Mouse (Mus musculus) embryonic facial prominence, embryonic 15.5 days (tissue): Measurements from ENCODE around the gene Atp5j2. TPM values are rescaled to one million over a fixed set of nuclear protein-coding genes. Genes with fewer than 3 reads are reported as not detected.

Experiments used
- ATAC-seq: fragments of 200-750 bp; cut with Nextera tagmentation; 2 replicates; pipeline ENCODE4 v1.8.0; 2017; ENCODE audit warnings: low read depth, moderate TSS enrichment; ENCODE audit not compliant: insufficient number of reproducible peaks, low FRiP score, low TSS enrichment
- H3K27ac ChIP-seq: fragments of 300-500 bp; sonication (generic); replicated peaks from 2 replicates; pipeline ENCODE4 v1.5.1; 2015; ENCODE audit warnings: mild to moderate bottlenecking, inconsistent platforms
- H3K27me3 ChIP-seq: fragments of 300-500 bp; sonication (generic); 2 replicates; pipeline ENCODE4 v1.6.1; 2015; ENCODE audit warnings: inconsistent platforms
- H3K36me3 ChIP-seq: fragments of 300-500 bp; sonication (generic); 2 replicates; pipeline ENCODE4 v1.6.1; 2015; ENCODE audit warnings: mild to moderate bottlenecking, inconsistent platforms
- H3K4me1 ChIP-seq: fragments of 300-500 bp; sonication (generic); 2 replicates; pipeline ENCODE4 v1.6.1; 2015; ENCODE audit warnings: inconsistent platforms
- H3K4me2 ChIP-seq: fragments of 300-500 bp; sonication (generic); replicated peaks from 2 replicates; pipeline ENCODE4 v1.6.1; 2015; ENCODE audit warnings: mild to moderate bottlenecking, inconsistent platforms
- H3K4me3 ChIP-seq: fragments of 300-500 bp; sonication (generic); replicated peaks from 2 replicates; pipeline ENCODE4 v1.5.1; 2015; ENCODE audit warnings: mild to moderate bottlenecking, inconsistent platforms
- H3K9ac ChIP-seq: fragments of 300-500 bp; sonication (generic); 2 replicates; pipeline ENCODE4 v1.6.1; 2015; ENCODE audit warnings: inconsistent platforms
- H3K9me3 ChIP-seq: fragments of 300-500 bp; sonication (generic); replicated peaks from 2 replicates; pipeline ENCODE4 v1.6.1; 2016; ENCODE audit warnings: inconsistent platforms
- WGBS: fragments of 180-500 bp; shearing (Covaris S2); methylation state at CpG from one replicate; pipeline ENCODE4 v1.1.7; 2015; 5-methylcytosine and 5-hydroxymethylcytosine counted together
- polyA plus RNA-seq: library from polyadenylated mRNA; unstranded; fragments of >200 nt; fragmentation: Nextera tagmentation; extraction: Ambion mirVana; gene quantifications from 2 replicates; pipeline ENCODE4 v1.2.1, GENCODE M21; 2015

The Atp5j2 gene
- polyA plus RNA-seq, 1 experiment from 2014 or later, result 616 TPM

DNA sequence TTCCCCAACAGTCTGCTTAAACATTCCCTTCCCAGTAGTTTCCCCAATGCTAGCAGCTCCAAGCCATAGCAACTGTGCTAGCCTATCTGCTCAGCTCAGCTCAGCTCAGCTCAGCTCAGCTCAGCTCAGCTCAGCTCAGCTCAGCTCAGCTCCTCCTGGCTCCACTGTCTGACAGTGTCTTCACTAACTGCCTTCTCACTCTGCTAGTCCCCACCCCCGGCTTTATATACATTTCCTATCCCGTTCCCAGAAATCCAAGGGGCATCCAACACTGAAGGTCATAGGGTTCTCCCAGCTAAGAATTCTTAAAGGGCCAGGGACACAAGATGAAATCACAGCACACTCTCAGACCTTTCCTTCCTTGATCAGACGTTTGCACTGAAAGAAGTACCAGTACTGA, 27.2 kb downstream of the Atp5j2 start:
- no peak overlapping the region for H3K4me3 ChIP-seq
- no peak overlapping the region for H3K9ac ChIP-seq
- no peak overlapping the region for H3K27ac ChIP-seq
- H3K4me2 ChIP-seq, result no peak overlapping the region
- no peak for ATAC-seq
- no peaks in the 10 kb centered on the region for H3K27me3 ChIP-seq
- peaks cover 42% of the 10 kb centered on the region for H3K36me3 ChIP-seq
- 58% methylated on average over 3 of the region's 3 CpGs for WGBS
- peaks cover 30% of the 10 kb centered on the region for H3K4me1 ChIP-seq
- H3K9me3 ChIP-seq, result no peaks in the 10 kb centered on the region

DNA sequence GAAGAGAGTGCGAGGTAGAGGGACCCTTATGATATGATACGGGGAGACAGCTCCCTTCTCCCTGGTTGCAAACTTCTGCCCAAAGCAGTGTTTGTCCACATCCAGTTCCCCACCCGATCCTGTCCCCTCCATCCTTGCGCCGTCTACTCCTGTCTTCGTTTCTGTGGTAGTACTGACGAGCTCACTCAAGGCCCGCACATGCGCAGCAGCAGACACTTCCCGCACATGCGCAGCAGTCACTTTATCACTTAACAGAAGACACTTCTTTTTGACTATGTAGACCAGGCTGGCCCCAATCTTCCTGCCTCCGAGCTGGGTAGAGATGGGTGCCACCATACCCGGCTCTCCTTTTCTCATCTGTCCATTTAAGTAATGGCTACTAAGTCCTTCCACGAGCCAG, 30.5 kb downstream of the Atp5j2 start:
- WGBS, result 94% methylated on average over 14 of the region's 14 CpGs
- no peaks in the 10 kb centered on the region for H3K27me3 ChIP-seq
- H3K36me3 ChIP-seq, result peaks cover 69% of the 10 kb centered on the region
- no peak overlapping the region for H3K9ac ChIP-seq
- H3K27ac ChIP-seq, result no peak overlapping the region
- no peaks in the 10 kb centered on the region for H3K9me3 ChIP-seq
- no peak overlapping the region for H3K4me3 ChIP-seq
- H3K4me1 ChIP-seq, result peaks cover 17% of the 10 kb centered on the region
- no peak overlapping the region for H3K4me2 ChIP-seq
- ATAC-seq, result no peak

DNA sequence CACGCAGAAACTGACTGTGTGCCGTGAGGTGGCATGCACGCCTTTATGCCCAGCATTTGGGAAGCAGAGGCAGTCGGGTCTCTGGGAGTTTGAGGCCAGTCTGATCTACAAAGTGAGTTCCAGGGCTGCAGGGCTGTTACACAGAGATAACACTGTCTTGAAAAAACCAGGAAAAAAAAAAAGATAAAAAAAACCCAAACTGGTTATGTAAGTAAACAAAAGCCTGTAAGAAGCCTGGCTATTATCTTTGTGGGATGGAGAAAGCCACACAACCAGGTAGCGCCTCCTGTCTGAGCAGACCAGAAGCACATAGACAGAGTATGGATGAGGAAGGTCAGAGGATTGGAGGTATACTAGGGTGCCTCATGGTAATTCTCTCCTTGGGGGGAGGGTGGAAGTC, 39.2 kb downstream of the Atp5j2 start:
- H3K36me3 ChIP-seq, result peaks cover 88% of the 10 kb centered on the region
- no peak overlapping the region for H3K4me3 ChIP-seq
- ATAC-seq, result no peak
- no peak overlapping the region for H3K9ac ChIP-seq
- no peaks in the 10 kb centered on the region for H3K9me3 ChIP-seq
- H3K4me2 ChIP-seq, result no peak overlapping the region
- H3K27me3 ChIP-seq, result no peaks in the 10 kb centered on the region
- no peak overlapping the region for H3K27ac ChIP-seq
- 95% methylated on average over 5 of the region's 5 CpGs for WGBS
- H3K4me1 ChIP-seq, result no peaks in the 10 kb centered on the region

DNA sequence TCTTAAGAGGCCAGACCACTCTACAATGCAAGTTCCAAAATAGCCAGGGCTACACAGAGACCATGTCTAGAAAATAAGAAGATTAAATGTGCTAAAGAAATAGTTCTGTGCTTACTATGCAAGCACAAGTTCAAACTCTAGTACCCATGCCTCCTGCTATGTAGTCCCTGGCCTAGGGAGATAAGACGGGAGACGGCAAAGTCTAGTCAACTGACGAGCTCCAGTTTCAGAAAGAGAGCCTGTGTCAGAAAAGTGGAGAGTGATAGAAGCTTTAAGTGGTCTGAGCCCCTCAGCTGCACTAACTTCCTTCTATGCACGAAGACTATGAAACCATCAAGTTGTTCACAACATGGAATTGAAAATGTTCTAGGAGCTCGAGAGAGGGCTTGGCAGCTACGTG, 42.6 kb downstream of the Atp5j2 start:
- H3K27ac ChIP-seq, result no peak overlapping the region
- WGBS, result 88% methylated on average over 6 of the region's 6 CpGs
- H3K36me3 ChIP-seq, result peaks cover 97% of the 10 kb centered on the region
- no peak overlapping the region for H3K9ac ChIP-seq
- ATAC-seq, result no peak
- H3K4me2 ChIP-seq, result no peak overlapping the region
- H3K4me1 ChIP-seq, result no peaks in the 10 kb centered on the region
- no peaks in the 10 kb centered on the region for H3K27me3 ChIP-seq
- H3K4me3 ChIP-seq, result no peak overlapping the region
- no peaks in the 10 kb centered on the region for H3K9me3 ChIP-seq

DNA sequence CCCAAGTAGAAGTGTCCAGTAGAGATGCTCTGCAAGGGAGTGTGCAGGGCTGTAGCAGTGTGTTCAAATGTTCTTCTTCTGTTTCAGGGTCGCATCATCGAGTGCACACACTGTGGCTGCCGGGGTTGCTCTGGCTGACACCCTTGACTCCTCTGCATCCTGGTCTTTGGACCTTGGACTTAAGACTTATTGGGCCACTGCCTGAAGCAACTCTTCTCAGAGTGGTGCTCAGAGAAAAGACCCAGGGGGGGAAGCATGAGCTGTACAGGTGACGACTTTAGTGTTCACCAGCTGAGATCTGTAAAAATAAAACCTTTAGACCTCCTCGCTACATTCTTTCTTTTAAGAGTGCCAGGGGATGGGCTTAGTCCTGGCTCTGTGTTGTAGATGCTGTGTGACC, 44.1 kb downstream of the Atp5j2 start:
- Histone ChIP-seq H3K27me3 (no peaks in the 10 kb centered on the region), H3K4me1 (no peaks in the 10 kb centered on the region), H3K9ac (no peak overlapping the region), H3K27ac (no peak overlapping the region), H3K9me3 (no peaks in the 10 kb centered on the region), H3K4me3 (no peak overlapping the region), H3K4me2 (no peak overlapping the region), H3K36me3 (peaks cover 97% of the 10 kb centered on the region)
- WGBS, result 90% methylated on average over 5 of the region's 5 CpGs
- ATAC-seq, result no peak

DNA sequence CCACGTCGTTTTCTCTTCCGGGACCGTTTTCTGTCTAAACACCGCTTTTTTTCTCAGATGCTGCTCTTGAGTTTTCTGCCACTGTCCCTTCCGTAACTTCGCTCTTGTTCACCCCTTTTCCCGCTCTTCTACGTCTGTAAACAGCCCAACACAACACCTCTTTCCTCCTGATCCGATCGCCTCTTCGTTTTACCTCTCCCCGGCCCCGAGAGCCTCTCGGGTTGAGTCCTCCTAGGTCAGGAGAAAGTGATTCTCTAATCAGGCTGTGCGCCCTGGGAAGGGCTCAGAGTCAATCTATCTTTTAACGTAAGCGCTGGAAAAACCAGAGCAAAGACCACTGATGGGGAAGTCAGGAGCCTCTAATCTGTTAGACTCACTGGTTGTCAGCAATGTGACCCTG, 51.3 kb downstream of the Atp5j2 start:
- H3K4me3 ChIP-seq, result peak overlapping the region; percentile 97
- no peak for ATAC-seq
- H3K9me3 ChIP-seq, result no peaks in the 10 kb centered on the region
- peak overlapping the region; percentile 75 for H3K4me2 ChIP-seq
- H3K9ac ChIP-seq, result peak overlapping the region; percentile 90
- H3K27ac ChIP-seq, result peak overlapping the region; percentile 96
- H3K27me3 ChIP-seq, result no peaks in the 10 kb centered on the region
- 1% methylated on average over 18 of the region's 18 CpGs for WGBS
- H3K36me3 ChIP-seq, result peaks cover 59% of the 10 kb centered on the region
- peaks cover 24% of the 10 kb centered on the region for H3K4me1 ChIP-seq

DNA sequence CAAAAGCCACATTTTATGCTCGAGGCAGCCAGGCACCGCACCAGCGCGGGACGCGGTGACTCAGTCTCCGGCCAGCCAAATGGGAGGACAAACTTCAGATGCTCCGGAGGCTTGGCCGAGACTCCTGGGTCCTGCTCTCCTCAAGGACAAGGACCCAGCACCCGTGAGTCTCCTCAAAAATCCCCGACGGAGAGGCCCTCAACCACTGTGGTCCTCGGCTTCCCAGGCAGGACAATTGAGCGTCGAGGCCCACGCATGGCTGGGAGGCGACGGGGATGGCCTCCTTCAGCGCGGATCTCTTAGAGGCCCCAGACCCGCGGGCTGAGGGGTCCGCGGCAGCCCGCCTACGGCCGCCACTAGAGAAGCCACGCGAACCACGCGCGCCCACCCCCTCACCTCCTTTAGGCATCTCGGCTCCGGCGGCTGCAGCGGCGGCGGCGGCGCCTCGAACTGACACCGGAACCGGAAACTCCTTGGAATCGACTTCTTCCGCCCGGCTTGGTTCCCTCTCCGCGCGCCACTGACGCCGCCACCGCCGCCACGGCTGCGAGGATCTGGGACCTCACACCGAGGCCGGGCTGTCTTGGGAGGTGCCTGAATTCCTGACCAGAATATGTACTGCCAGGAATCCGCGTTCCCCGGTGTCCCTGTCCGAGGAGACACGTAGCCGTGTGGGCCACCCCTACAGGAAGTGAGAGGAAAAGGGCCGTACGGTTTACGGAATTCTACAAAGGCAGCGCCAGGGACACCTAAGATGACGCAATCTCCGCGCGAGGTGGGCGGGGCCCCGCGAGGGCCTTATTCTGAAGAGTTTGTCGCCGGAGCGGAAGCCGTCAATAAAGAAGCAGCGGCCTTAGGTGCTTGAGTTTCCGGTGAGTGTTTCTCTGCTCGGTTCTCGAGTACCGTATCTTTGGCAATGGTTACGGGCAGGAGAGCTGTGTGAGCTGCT, 52.0 kb downstream of the Atp5j2 start, which contains the start of the genes Pdap1 and Bud31:
Pdap1 (minus strand) TSS at position 668 of the 949 bp plus-strand sequence.
Bud31 (plus strand) TSS at position 792 of the 949 bp plus-strand sequence.
- no peaks in the 10 kb centered on the region for H3K27me3 ChIP-seq
- H3K4me3 ChIP-seq, result peak within 1 kb of the TSS; percentile 97
- H3K36me3 ChIP-seq, result peaks cover 57% of the 10 kb centered on the region
- peak within 1 kb of the TSS; percentile 75 for H3K4me2 ChIP-seq
- WGBS, result under 1% methylated on average over 84 of the region's 84 CpGs
- peak; percentile 93 for ATAC-seq
- H3K9me3 ChIP-seq, result no peaks in the 10 kb centered on the region
- peak within 1 kb of the TSS; percentile 90 for H3K9ac ChIP-seq
- peak within 1 kb of the TSS; percentile 96 for H3K27ac ChIP-seq
- H3K4me1 ChIP-seq, result peaks cover 24% of the 10 kb centered on the region

DNA sequence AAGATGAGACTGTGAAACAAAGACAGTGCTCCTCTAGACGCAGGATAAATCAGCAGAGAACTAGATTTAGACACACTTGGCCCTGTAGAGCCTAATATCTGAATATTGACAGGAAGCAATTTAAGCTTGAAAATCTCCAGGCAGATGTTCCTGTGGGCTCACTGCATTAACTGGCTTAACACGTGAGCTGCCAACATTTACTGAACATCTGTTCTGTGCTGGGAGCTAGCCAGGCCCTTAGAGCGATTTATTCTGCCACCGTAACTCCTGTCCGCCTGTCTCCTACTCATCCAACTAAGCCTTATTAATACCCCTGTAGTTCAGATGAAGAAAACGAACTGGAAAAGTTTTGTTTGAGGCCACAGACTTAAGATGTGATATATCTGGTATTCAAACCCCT, 53.0 kb downstream of the Atp5j2 start:
- peak overlapping the region; percentile 96 for H3K27ac ChIP-seq
- WGBS, result 5% methylated on average over 6 of the region's 6 CpGs
- H3K36me3 ChIP-seq, result peaks cover 58% of the 10 kb centered on the region

More for the DNA sequence above, 53.0 kb downstream of the Atp5j2 start:
- peak overlapping the region; percentile 97 for H3K4me3 ChIP-seq
- H3K4me1 ChIP-seq, result peaks cover 24% of the 10 kb centered on the region
- peak overlapping the region; percentile 90 for H3K9ac ChIP-seq
- no peaks in the 10 kb centered on the region for H3K9me3 ChIP-seq
- no peak for ATAC-seq
- peak overlapping the region; percentile 75 for H3K4me2 ChIP-seq
- no peaks in the 10 kb centered on the region for H3K27me3 ChIP-seq

Other genes with a start within 250 kb of the Atp5j2 start
- gene Smurf1, start 226.2 kb downstream of the Atp5j2 start, polyA plus RNA-seq, result 18.5 and 19.3 TPM in 2 replicates
- gene Gm4871, start 159.3 kb downstream of the Atp5j2 start, polyA plus RNA-seq, result not detected in 2 replicates
- 0.14 and 0.15 TPM in 2 replicates for gene 1700018F24Rik, start 149.1 kb downstream of the Atp5j2 start, polyA plus RNA-seq
- gene Arpc1a, start 108.2 kb downstream of the Atp5j2 start, polyA plus RNA-seq, result 143 and 147 TPM in 2 replicates
- gene Kpna7, start 108.0 kb downstream of the Atp5j2 start, polyA plus RNA-seq, result not detected in 2 replicates
- 310 and 324 TPM in 2 replicates for gene Arpc1b, start 77.8 kb downstream of the Atp5j2 start, polyA plus RNA-seq
- 93.7 and 108 TPM in 2 replicates for gene Pdap1, start 51.8 kb downstream of the Atp5j2 start, polyA plus RNA-seq
- gene Bud31, start 51.7 kb downstream of the Atp5j2 start, polyA plus RNA-seq, result 178 and 183 TPM in 2 replicates
- gene Ptcd1, start 25.0 kb downstream of the Atp5j2 start, polyA plus RNA-seq, result 16.9 and 18.0 TPM in 2 replicates
- 46.3 and 47.6 TPM in 2 replicates for gene Cpsf4, start 24.8 kb downstream of the Atp5j2 start, polyA plus RNA-seq
- 11.8 and 12.5 TPM in 2 replicates for gene Zkscan14, start 9.8 kb upstream of the Atp5j2 start, polyA plus RNA-seq
- 13.6 and 13.7 TPM in 2 replicates for gene Zkscan5, start 12.5 kb upstream of the Atp5j2 start, polyA plus RNA-seq
- gene Zfp655, start 39.7 kb upstream of the Atp5j2 start, polyA plus RNA-seq, result 33.4 and 37.1 TPM in 2 replicates
- gene Zscan25, start 88.4 kb upstream of the Atp5j2 start, polyA plus RNA-seq, result 0.61 and 0.83 TPM in 2 replicates
- gene Cyp3a57, start 153.2 kb upstream of the Atp5j2 start, polyA plus RNA-seq, result not detected in 2 replicates